Mouse (Mus musculus) C2C12 (cell line): ENCODE results near the gene Cdc42bpa.

Experiments used
- CEBPB ChIP-seq: IDR thresholded peaks from one replicate; pipeline ENCODE4 v1.6.1; 2011; ENCODE audit warnings: low read depth, mild to moderate bottlenecking, control low read depth, moderate library complexity
- CTCF ChIP-seq: IDR thresholded peaks from one replicate; pipeline ENCODE4 v1.5.1; 2011; ENCODE audit not compliant: control insufficient read depth, insufficient read depth, insufficient read length
- FOSL1 ChIP-seq: IDR thresholded peaks from one replicate; pipeline ENCODE4 v1.8.0; 2011; ENCODE audit warnings: mild to moderate bottlenecking, low read length; ENCODE audit not compliant: poor library complexity, insufficient read depth, severe bottlenecking
- MAX ChIP-seq: IDR thresholded peaks from one replicate; pipeline ENCODE4 v1.6.1; 2011; ENCODE audit warnings: mild to moderate bottlenecking, control low read depth
- MYOD1 ChIP-seq: IDR thresholded peaks from one replicate; pipeline ENCODE4 v1.6.1; 2011; ENCODE audit warnings: low read depth; ENCODE audit not compliant: control insufficient read depth, insufficient read length
- MYOG ChIP-seq: IDR thresholded peaks from one replicate; pipeline ENCODE4 v1.6.1; 2011; ENCODE audit not compliant: control insufficient read depth, insufficient read length; ENCODE audit errors: extremely low read depth
- USF1 ChIP-seq: IDR thresholded peaks from one replicate; pipeline ENCODE4 v1.6.1; 2011; ENCODE audit warnings: low read depth, mild to moderate bottlenecking, control low read depth, moderate library complexity

GRCm38 (mm10) chr1:179953251-179953650 lies 7.0 kb upstream of the Cdc42bpa start:
- TF ChIP-seq MYOD1 = no peak
- no peak for TF ChIP-seq CTCF
- TF ChIP-seq USF1 = no peak
- TF ChIP-seq CEBPB = no peak
- no peak for TF ChIP-seq MAX
- no peak for TF ChIP-seq MYOG
- no peak for TF ChIP-seq FOSL1
